Mouse (Mus musculus): ENCODE measurements at regions not wholly inside any gene's neighbourhood (a gene's known extent, or its start where the extent isn't known, plus 50 kb on each side); places are given as distances from the start of the nearest gene placed in this dataset.

DNA sequence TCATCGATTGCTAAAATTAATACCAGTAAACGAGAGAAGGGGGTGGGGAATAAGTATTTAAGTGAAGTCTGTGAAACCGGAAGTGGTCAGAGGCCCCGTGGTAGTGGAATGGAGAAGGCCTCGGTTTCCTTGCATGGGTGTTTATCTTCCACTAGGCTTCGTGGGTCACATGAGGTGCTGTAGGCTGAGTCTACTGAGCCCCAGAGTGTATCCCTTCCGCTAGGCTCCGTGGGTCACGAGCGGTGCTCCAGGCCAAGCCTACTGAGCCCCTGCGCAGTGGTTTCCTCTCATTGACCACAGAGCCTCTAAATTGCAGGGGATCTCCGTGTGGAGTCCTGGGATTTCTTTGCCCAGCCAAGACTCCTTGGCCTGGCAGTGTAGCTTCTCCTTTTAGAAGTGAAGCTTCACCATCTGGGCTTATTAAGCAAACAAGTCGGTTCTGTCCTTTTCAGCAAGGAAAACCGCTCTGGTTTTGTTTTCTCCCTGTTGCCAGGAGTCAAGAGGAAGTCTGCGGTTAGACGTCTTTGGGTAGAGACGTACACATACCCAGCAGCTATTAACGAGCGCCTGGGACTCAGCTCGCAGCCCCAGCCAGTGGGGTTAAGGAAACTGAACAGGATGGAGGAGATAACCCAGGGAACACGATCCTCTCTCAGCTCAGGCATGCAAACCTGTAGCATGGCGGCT lies 211.9 kb downstream of the Rplp1 start:
- TF ChIP-seq CTCF (conservative IDR thresholded peaks at IDR 0.05; ENCODE audit: low read length) (no peak), NANOG (IDR thresholded peaks at IDR 0.05; ENCODE audit: borderline replicate concordance, low read length) (no peak), POU5F1 (IDR thresholded peaks at IDR 0.05; ENCODE audit: borderline replicate concordance, low read length) (no peak)

Measured in E14TG2a.4 (cell line).